Mouse (Mus musculus) hindbrain, embryonic 13.5 days (tissue): ENCODE results near the gene Fgf3. TPM values are rescaled to one million over a fixed set of nuclear protein-coding genes. Genes with fewer than 3 reads are reported as not detected.

ENCODE experiments used
- ATAC-seq: fragments of 200-750 bp; cut with Nextera tagmentation; 2 replicates; pipeline ENCODE4 v1.8.0; 2017; ENCODE audit warnings: moderate TSS enrichment; ENCODE audit not compliant: low FRiP score
- H3K27ac ChIP-seq: fragments of 300-500 bp; sonication (generic); 2 replicates; pipeline ENCODE4 v1.5.1; 2015; ENCODE audit warnings: inconsistent platforms, mild to moderate bottlenecking, moderate library complexity
- H3K27me3 ChIP-seq: fragments of 300-500 bp; sonication (generic); 2 replicates; pipeline ENCODE4 v1.6.1; 2015; ENCODE audit warnings: mild to moderate bottlenecking, inconsistent platforms
- H3K36me3 ChIP-seq: fragments of 300-500 bp; sonication (generic); 2 replicates; pipeline ENCODE4 v1.6.1; 2015; ENCODE audit warnings: mild to moderate bottlenecking, inconsistent platforms
- H3K4me1 ChIP-seq: fragments of 300-500 bp; sonication (generic); replicated peaks from 2 replicates; pipeline ENCODE4 v1.6.1; 2015; ENCODE audit warnings: inconsistent platforms
- H3K4me2 ChIP-seq: fragments of 300-500 bp; sonication (generic); 2 replicates; pipeline ENCODE4 v1.6.1; 2015; ENCODE audit warnings: inconsistent platforms, mild to moderate bottlenecking, moderate library complexity
- H3K4me3 ChIP-seq: fragments of 300-500 bp; sonication (generic); 2 replicates; pipeline ENCODE4 v1.5.1; 2015; ENCODE audit warnings: mild to moderate bottlenecking, inconsistent platforms
- H3K9ac ChIP-seq: fragments of 300-500 bp; sonication (generic); 2 replicates; pipeline ENCODE4 v1.6.1; 2015; ENCODE audit warnings: mild to moderate bottlenecking, inconsistent platforms
- H3K9me3 ChIP-seq: fragments of 300-500 bp; sonication (generic); 2 replicates; pipeline ENCODE4 v1.6.1; 2016; ENCODE audit warnings: inconsistent platforms
- WGBS: fragments of 180-500 bp; shearing (Covaris S2); methylation state at CpG from one replicate; pipeline ENCODE4 v1.1.7; 2015; 5-methylcytosine and 5-hydroxymethylcytosine counted together
- polyA plus RNA-seq: library from polyadenylated mRNA; unstranded; fragments of >200 nt; fragmentation: Nextera tagmentation; extraction: Ambion mirVana; gene quantifications from 2 replicates; pipeline ENCODE4 v1.2.1, GENCODE M21; 2015

The Fgf3 gene
- polyA plus RNA-seq, 1 experiment from 2014 or later: 30.2 TPM

GRCm38 (mm10) chr7:144821901-144822300, 16.0 kb upstream of the Fgf3 start:
- Histone ChIP-seq H3K27me3 (peaks cover 31% of the 10 kb centered on the region), H3K4me3 (no peak overlapping the region), H3K9ac (no peak overlapping the region), H3K4me1 (peaks cover 8% of the 10 kb centered on the region), H3K9me3 (peaks cover 13% of the 10 kb centered on the region), H3K4me2 (no peak overlapping the region), H3K36me3 (peaks cover 2% of the 10 kb centered on the region; the same call in 1 of the 2 replicates), H3K27ac (no peak overlapping the region)
- 27% methylated on average over 7 of the region's 7 CpGs for WGBS
- ATAC-seq: no peak

DNA sequence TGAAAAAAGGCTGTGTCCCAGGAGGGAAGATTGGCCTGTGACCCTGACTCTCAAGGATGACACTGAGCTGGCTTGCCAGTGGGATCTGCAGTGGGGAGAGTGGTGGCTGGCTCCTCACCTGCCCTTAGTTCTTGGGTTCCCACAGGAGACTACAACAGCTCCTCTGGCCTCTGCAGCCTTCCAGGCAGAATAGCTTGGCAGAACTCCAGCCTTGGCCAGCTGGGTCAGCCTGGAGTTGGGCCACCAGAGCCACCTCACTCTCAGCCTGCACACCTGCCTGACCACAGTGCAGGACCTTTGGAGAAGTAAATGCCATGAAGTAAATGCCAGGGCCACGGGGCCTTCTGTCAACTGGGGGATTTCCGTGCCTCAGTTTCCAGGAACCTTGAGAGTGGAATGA, 13.9 kb upstream of the Fgf3 start:
- Histone ChIP-seq H3K27me3 (peaks cover 50% of the 10 kb centered on the region), H3K36me3 (no peaks in the 10 kb centered on the region), H3K27ac (no peak overlapping the region), H3K9me3 (peaks cover 4% of the 10 kb centered on the region), H3K4me2 (no peak overlapping the region), H3K4me1 (peaks cover 8% of the 10 kb centered on the region), H3K4me3 (no peak overlapping the region), H3K9ac (no peak overlapping the region; the same call in 1 of the 2 replicates)
- WGBS: 92% methylated on average over 2 of the region's 2 CpGs
- no peak for ATAC-seq

DNA sequence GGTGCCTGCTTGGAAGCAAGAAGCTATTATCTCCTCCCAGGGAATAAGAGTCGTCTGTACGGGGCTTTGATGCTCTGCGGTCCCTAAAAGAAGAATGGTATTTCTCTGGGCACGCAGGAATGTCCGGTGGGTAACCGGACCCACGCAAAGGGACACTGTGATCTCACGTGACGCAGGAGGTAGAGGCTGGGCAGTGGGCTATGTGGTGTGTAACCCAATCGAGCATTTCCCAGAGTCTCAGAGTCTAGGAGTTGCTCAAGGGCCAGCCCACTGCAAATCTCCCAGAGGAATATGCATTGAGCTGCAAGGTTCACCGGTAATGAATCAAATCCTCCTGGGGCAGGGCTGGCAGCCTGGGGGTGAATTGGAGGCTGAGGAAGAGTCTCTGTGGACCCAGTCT, 9.5 kb upstream of the Fgf3 start:
- ATAC-seq: no peak
- peaks cover 6% of the 10 kb centered on the region for H3K4me1 ChIP-seq
- no peak overlapping the region for H3K27ac ChIP-seq
- no peak overlapping the region for H3K4me3 ChIP-seq
- no peaks in the 10 kb centered on the region for H3K9me3 ChIP-seq
- 15% methylated on average over 11 of the region's 11 CpGs for WGBS
- H3K36me3 ChIP-seq: no peaks in the 10 kb centered on the region
- no peak overlapping the region for H3K9ac ChIP-seq
- peaks cover 58% of the 10 kb centered on the region for H3K27me3 ChIP-seq
- H3K4me2 ChIP-seq: no peak overlapping the region

DNA sequence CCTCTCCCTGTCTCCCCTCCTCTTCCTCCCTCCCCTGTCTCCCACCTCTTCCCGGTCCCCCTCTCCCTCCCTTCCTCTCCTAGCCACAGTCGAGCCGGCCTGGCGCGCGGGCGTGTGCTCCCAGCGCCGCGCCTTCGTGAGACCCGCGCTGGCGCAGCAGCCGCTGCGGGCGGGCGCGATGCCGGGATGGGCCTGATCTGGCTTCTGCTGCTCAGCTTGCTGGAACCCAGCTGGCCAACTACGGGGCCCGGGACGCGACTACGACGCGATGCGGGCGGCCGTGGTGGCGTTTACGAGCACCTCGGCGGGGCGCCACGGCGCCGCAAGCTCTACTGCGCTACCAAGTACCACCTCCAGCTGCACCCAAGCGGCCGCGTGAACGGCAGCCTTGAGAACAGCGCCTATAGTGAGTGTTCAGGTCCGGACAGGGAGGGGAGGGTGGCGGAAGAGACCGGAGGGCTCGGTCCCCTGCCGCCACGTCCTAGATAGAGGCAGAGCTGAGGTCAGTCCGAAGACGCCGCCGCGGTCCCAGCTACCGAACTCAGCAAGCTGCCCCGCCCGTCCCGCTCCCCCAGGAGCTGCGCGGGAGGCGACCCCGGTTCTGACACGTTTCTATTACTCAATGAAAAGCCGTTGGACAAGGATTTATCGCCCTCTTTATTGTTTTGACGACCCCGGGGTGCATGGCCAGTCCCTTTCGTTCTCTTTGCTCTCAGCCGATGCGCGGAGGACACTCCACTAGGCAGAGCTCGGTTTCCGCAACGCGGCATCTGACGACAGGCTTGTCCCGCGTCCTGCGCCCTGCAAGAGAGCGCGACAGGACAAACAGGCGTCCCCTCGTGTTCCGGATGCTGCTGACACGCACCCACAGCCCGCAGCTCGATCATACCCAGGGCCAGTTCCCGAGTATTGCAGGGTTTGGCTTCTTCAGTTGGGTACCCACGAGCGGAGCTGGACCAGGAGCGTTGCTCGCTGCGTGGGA, 930 bp downstream of the Fgf3 start:
- peaks cover 95% of the 10 kb centered on the region for H3K27me3 ChIP-seq
- ATAC-seq: peak; percentile 64
- H3K9me3 ChIP-seq: no peaks in the 10 kb centered on the region
- H3K36me3 ChIP-seq: no peaks in the 10 kb centered on the region
- H3K27ac ChIP-seq: peak overlapping the region; percentile 48
- peaks cover 23% of the 10 kb centered on the region for H3K4me1 ChIP-seq
- peak overlapping the region; percentile 65 for H3K9ac ChIP-seq
- H3K4me2 ChIP-seq: peak overlapping the region; percentile 72
- WGBS: under 1% methylated on average over 94 of the region's 94 CpGs
- H3K4me3 ChIP-seq: peak overlapping the region; percentile 49

- WGBS: 21% methylated on average over 4 of the region's 4 CpGs
- Histone ChIP-seq H3K4me3 (no peak overlapping the region), H3K9ac (no peak overlapping the region), H3K36me3 (no peaks in the 10 kb centered on the region), H3K9me3 (no peaks in the 10 kb centered on the region), H3K27ac (no peak overlapping the region), H3K27me3 (peaks cover 46% of the 10 kb centered on the region), H3K4me1 (no peaks in the 10 kb centered on the region), H3K4me2 (no peak overlapping the region)
- ATAC-seq: no peak
These were observed 8.3 kb downstream of the Fgf3 start for GRCm38 (mm10) chr7:144846158-144846557.

GRCm38 (mm10) chr7:144847067-144847466, 9.2 kb downstream of the Fgf3 start, which contains the start of gene Fgf4:
Gene Fgf4 (plus strand): TSS chr7:144847367.
- ATAC-seq: no peak
- H3K27ac ChIP-seq: no peak within 1 kb of the TSS
- no peak within 1 kb of the TSS for H3K9ac ChIP-seq
- no peaks in the 10 kb centered on the region for H3K4me1 ChIP-seq
- peaks cover 37% of the 10 kb centered on the region for H3K27me3 ChIP-seq
- no peaks in the 10 kb centered on the region for H3K9me3 ChIP-seq
- no peaks in the 10 kb centered on the region for H3K36me3 ChIP-seq
- no peak within 1 kb of the TSS for H3K4me3 ChIP-seq
- no peak within 1 kb of the TSS for H3K4me2 ChIP-seq

DNA sequence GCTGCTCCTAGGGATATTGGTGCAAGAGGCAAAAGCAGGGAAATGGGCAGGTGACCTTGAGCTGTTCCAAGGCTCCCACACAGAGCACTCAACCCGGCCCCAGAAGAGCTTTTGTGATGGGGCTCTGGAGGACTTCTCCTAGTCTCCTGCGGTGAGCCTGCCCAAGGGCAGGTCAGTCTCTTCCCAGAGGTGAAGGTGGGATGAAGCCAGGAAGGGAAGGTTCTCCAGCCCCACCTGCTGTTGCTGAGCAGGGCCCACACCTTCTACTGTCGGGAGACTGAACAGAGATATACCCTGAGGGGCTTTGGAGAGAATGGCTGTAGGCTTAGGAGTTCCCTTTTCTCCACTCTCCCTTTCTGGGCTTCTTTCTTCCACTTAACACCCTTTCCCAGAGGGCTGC, 13.4 kb downstream of the Fgf3 start:
- ATAC-seq: no peak
- 61% methylated on average over 3 of the region's 3 CpGs for WGBS
- no peak overlapping the region for H3K9ac ChIP-seq
- no peaks in the 10 kb centered on the region for H3K4me1 ChIP-seq
- H3K4me3 ChIP-seq: no peak overlapping the region
- no peak overlapping the region for H3K27ac ChIP-seq
- no peaks in the 10 kb centered on the region for H3K36me3 ChIP-seq
- H3K9me3 ChIP-seq: no peaks in the 10 kb centered on the region
- H3K4me2 ChIP-seq: no peak overlapping the region
- peaks cover 27% of the 10 kb centered on the region; the same call in 1 of the 2 replicates for H3K27me3 ChIP-seq

GRCm38 (mm10) chr7:144854966-144855365, 17.1 kb downstream of the Fgf3 start:
- H3K36me3 ChIP-seq: no peaks in the 10 kb centered on the region
- peaks cover 41% of the 10 kb centered on the region for H3K27me3 ChIP-seq
- H3K27ac ChIP-seq: no peak overlapping the region
- no peak overlapping the region for H3K9ac ChIP-seq
- H3K4me3 ChIP-seq: no peak overlapping the region
- ATAC-seq: no peak
- H3K4me2 ChIP-seq: no peak overlapping the region
- 58% methylated on average over 3 of the region's 3 CpGs for WGBS
- H3K9me3 ChIP-seq: no peaks in the 10 kb centered on the region
- H3K4me1 ChIP-seq: no peaks in the 10 kb centered on the region

- Histone ChIP-seq H3K4me2 (no peak overlapping the region), H3K4me1 (peaks cover 13% of the 10 kb centered on the region), H3K36me3 (no peaks in the 10 kb centered on the region), H3K4me3 (no peak overlapping the region), H3K9me3 (no peaks in the 10 kb centered on the region), H3K27ac (no peak overlapping the region), H3K9ac (no peak overlapping the region), H3K27me3 (peaks cover 59% of the 10 kb centered on the region)
- WGBS: 85% methylated on average over 7 of the region's 7 CpGs
- ATAC-seq: no peak
These were observed 19.3 kb downstream of the Fgf3 start for GRCm38 (mm10) chr7:144857158-144857557.

GRCm38 (mm10) chr7:144857826-144858342, 20.0 kb downstream of the Fgf3 start:
- WGBS: 71% methylated on average over 3 of the region's 3 CpGs
- H3K4me3 ChIP-seq: no peak overlapping the region
- H3K4me2 ChIP-seq: no peak overlapping the region
- H3K27ac ChIP-seq: no peak overlapping the region
- peaks cover 64% of the 10 kb centered on the region for H3K27me3 ChIP-seq
- no peaks in the 10 kb centered on the region for H3K36me3 ChIP-seq
- no peaks in the 10 kb centered on the region for H3K9me3 ChIP-seq
- H3K4me1 ChIP-seq: peaks cover 15% of the 10 kb centered on the region
- no peak for ATAC-seq
- no peak overlapping the region for H3K9ac ChIP-seq

GRCm38 (mm10) chr7:144858702-144859101, 20.8 kb downstream of the Fgf3 start:
- no peak overlapping the region for H3K9ac ChIP-seq
- H3K36me3 ChIP-seq: no peaks in the 10 kb centered on the region
- H3K4me2 ChIP-seq: no peak overlapping the region
- no peak overlapping the region for H3K4me3 ChIP-seq
- 86% methylated on average over 1 of the region's 1 CpGs for WGBS
- no peak overlapping the region for H3K27ac ChIP-seq
- H3K27me3 ChIP-seq: peaks cover 67% of the 10 kb centered on the region
- H3K9me3 ChIP-seq: no peaks in the 10 kb centered on the region
- H3K4me1 ChIP-seq: peaks cover 15% of the 10 kb centered on the region
- ATAC-seq: no peak

GRCm38 (mm10) chr7:144861056-144861768, 23.3 kb downstream of the Fgf3 start:
- Histone ChIP-seq H3K4me2 (peak overlapping the region; percentile 38), H3K4me1 (peaks cover 15% of the 10 kb centered on the region), H3K36me3 (no peaks in the 10 kb centered on the region), H3K4me3 (peak overlapping the region; percentile 25), H3K9me3 (no peaks in the 10 kb centered on the region), H3K27me3 (peaks cover 87% of the 10 kb centered on the region), H3K9ac (no peak overlapping the region; the same call in 1 of the 2 replicates), H3K27ac (no peak overlapping the region)
- no peak for ATAC-seq
- under 1% methylated on average over 67 of the region's 72 CpGs for WGBS
